Mouse (Mus musculus): ENCODE measurements at regions not wholly inside any gene's neighbourhood (a gene's known extent, or its start where the extent isn't known, plus 50 kb on each side); places are given as distances from the start of the nearest gene placed in this dataset.
A peak's percentile ranks its signal among the peaks of the same experiment; 100 is the strongest.

- Histone ChIP-seq H3K4me2 (ENCODE audit: low read length) (no peak overlapping the region), H3K4me3 (replicated peaks; ENCODE audit: low read depth, low read length) (no peak overlapping the region), H3K27ac (no peak overlapping the region), H3K9me3 (replicated peaks; ENCODE audit: low read length) (no peaks in the 10 kb centered on the region), H3K27me3 (ENCODE audit: insufficient read depth, low read length) (no peaks in the 10 kb centered on the region), H3K9ac (ENCODE audit: low read depth, low read length) (no peak overlapping the region), H3K4me1 (replicated peaks; ENCODE audit: insufficient read depth, low read length) (peaks cover 3% of the 10 kb centered on the region; the same call in 1 of the 2 replicates), H3K36me3 (ENCODE audit: insufficient read depth, low read length) (no peaks in the 10 kb centered on the region)
- ATAC-seq (replicated peaks; ENCODE audit: low FRiP score, low read depth) (no peak), DNase-seq (ENCODE audit: low spot score) (no peak)
- no peak for TF ChIP-seq CTCF (IDR thresholded peaks at IDR 0.05; ENCODE audit: low read depth)
- WGBS = 88% methylated on average over 3 of the region's 3 CpGs
Observed at GRCm38 (mm10) chr16:29799893-29800292, 220.8 kb downstream of the Opa1 start.

GRCm38 (mm10) chr16:29800457-29800856 lies 221.3 kb downstream of the Opa1 start:
- Histone ChIP-seq H3K4me2 (ENCODE audit: low read length) (no peak overlapping the region), H3K9me3 (replicated peaks; ENCODE audit: low read length) (no peaks in the 10 kb centered on the region), H3K27ac (no peak overlapping the region), H3K4me1 (replicated peaks; ENCODE audit: insufficient read depth, low read length) (peaks cover 3% of the 10 kb centered on the region; the same call in 1 of the 2 replicates), H3K4me3 (replicated peaks; ENCODE audit: low read depth, low read length) (no peak overlapping the region), H3K27me3 (ENCODE audit: insufficient read depth, low read length) (no peaks in the 10 kb centered on the region), H3K9ac (ENCODE audit: low read depth, low read length) (no peak overlapping the region), H3K36me3 (ENCODE audit: insufficient read depth, low read length) (no peaks in the 10 kb centered on the region)
- ATAC-seq (replicated peaks; ENCODE audit: low FRiP score, low read depth) (no peak), DNase-seq (ENCODE audit: low spot score) (no peak)
- 36% methylated on average over 2 of the region's 2 CpGs for WGBS
- no peak for TF ChIP-seq CTCF (IDR thresholded peaks at IDR 0.05; ENCODE audit: low read depth)

- H3K36me3 ChIP-seq (ENCODE audit: insufficient read depth, low read length) = no peaks in the 10 kb centered on the region
- no peak overlapping the region for H3K9ac ChIP-seq (ENCODE audit: low read depth, low read length)
- no peak overlapping the region for H3K4me3 ChIP-seq (replicated peaks; ENCODE audit: low read depth, low read length)
- no peaks in the 10 kb centered on the region for H3K27me3 ChIP-seq (ENCODE audit: insufficient read depth, low read length)
- DNase-seq (ENCODE audit: low spot score) (no peak), ATAC-seq (replicated peaks; ENCODE audit: low FRiP score, low read depth) (no peak)
- no peak for TF ChIP-seq CTCF (IDR thresholded peaks at IDR 0.05; ENCODE audit: low read depth)
- no peaks in the 10 kb centered on the region for H3K9me3 ChIP-seq (replicated peaks; ENCODE audit: low read length)
- H3K4me2 ChIP-seq (ENCODE audit: low read length) = no peak overlapping the region
- H3K27ac ChIP-seq = no peak overlapping the region
- WGBS = 78% methylated on average over 7 of the region's 7 CpGs
- peaks cover 3% of the 10 kb centered on the region; the same call in 1 of the 2 replicates for H3K4me1 ChIP-seq (replicated peaks; ENCODE audit: insufficient read depth, low read length)
Observed at GRCm38 (mm10) chr16:29802085-29802484, 223.0 kb downstream of the Opa1 start.

DNA sequence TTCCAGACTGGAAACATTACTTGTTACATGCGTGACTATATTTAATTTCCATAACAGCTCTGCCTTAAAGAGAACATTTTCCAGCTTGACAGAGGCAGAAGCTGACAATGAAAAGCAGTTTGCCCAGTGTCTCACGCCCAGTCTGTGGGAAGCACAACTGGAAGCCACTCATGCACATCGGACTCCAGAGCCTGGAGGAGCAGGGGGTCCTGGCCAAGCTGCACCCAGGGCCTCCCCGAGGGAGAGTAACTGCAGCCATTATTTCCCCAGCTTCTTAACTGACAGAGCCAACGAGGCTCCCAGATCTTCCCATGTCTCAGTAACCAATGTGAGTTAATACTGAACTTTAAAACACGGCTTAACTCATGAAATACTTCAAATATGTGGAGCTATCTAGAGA lies 223.5 kb downstream of the Opa1 start:
- Histone ChIP-seq H3K36me3 (ENCODE audit: insufficient read depth, low read length) (no peaks in the 10 kb centered on the region), H3K9ac (ENCODE audit: low read depth, low read length) (no peak overlapping the region), H3K27ac (no peak overlapping the region), H3K4me3 (replicated peaks; ENCODE audit: low read depth, low read length) (no peak overlapping the region), H3K4me2 (ENCODE audit: low read length) (no peak overlapping the region), H3K27me3 (ENCODE audit: insufficient read depth, low read length) (no peaks in the 10 kb centered on the region), H3K4me1 (replicated peaks; ENCODE audit: insufficient read depth, low read length) (peaks cover 3% of the 10 kb centered on the region; the same call in 1 of the 2 replicates), H3K9me3 (replicated peaks; ENCODE audit: low read length) (no peaks in the 10 kb centered on the region)
- no peak for ATAC-seq (replicated peaks; ENCODE audit: low FRiP score, low read depth)
- no peak for TF ChIP-seq CTCF (IDR thresholded peaks at IDR 0.05; ENCODE audit: low read depth)
- peak; percentile 46 for DNase-seq (ENCODE audit: low spot score)
- WGBS = 36% methylated on average over 6 of the region's 6 CpGs

DNA sequence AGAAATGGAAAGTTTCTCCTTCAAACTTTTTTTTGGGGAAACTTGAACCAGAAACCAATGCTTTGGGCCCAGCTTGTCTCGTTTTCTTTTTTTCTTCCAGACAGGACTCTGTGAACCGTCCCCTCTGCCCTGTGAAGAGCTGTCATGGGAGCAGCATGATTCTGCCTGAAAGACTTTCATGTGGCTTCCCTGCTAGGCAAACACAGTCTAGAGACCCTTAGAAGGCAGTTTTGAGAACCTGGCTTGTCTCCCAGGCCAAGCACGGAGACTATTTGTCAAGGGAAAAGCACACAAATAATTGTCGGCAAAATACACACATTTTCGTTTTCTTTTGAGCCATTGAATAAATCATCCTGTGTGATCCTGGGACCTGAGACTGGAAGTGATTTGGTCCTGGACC lies 228.7 kb downstream of the Opa1 start:
- no peak for TF ChIP-seq CTCF (IDR thresholded peaks at IDR 0.05; ENCODE audit: low read depth)
- ATAC-seq (replicated peaks; ENCODE audit: low FRiP score, low read depth) = no peak
- no peak overlapping the region for H3K4me3 ChIP-seq (replicated peaks; ENCODE audit: low read depth, low read length)
- no peaks in the 10 kb centered on the region for H3K27me3 ChIP-seq (ENCODE audit: insufficient read depth, low read length)
- no peaks in the 10 kb centered on the region for H3K4me1 ChIP-seq (replicated peaks; ENCODE audit: insufficient read depth, low read length)
- no peak overlapping the region for H3K9ac ChIP-seq (ENCODE audit: low read depth, low read length)
- no peaks in the 10 kb centered on the region for H3K9me3 ChIP-seq (replicated peaks; ENCODE audit: low read length)
- DNase-seq (ENCODE audit: low spot score) = peak; percentile 40
- H3K36me3 ChIP-seq (ENCODE audit: insufficient read depth, low read length) = no peaks in the 10 kb centered on the region
- H3K4me2 ChIP-seq (ENCODE audit: low read length) = no peak overlapping the region
- WGBS = 36% methylated on average over 5 of the region's 5 CpGs
- H3K27ac ChIP-seq = no peak overlapping the region

DNA sequence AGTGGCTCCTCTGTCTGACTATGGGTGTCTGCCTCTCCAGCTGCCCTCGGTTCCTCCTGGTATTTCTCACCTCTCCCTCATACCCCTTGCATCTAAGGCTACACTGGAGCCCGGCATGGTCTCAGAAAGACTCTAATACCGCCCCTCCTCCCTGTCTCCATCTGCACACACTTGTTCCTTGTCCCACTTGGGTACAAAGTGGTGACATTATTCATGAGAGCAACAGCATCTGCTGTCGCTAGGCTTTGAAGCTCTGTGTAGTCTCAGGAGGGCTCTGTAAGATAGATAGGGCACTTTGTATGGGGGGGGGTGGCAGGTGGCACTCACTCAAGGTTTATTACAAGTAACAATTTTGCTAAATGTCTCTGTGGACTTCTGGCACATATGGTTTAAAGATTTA lies 229.7 kb downstream of the Opa1 start:
- WGBS = 79% methylated on average over 4 of the region's 4 CpGs
- Histone ChIP-seq H3K27me3 (ENCODE audit: insufficient read depth, low read length) (no peaks in the 10 kb centered on the region), H3K27ac (no peak overlapping the region)

DNA sequence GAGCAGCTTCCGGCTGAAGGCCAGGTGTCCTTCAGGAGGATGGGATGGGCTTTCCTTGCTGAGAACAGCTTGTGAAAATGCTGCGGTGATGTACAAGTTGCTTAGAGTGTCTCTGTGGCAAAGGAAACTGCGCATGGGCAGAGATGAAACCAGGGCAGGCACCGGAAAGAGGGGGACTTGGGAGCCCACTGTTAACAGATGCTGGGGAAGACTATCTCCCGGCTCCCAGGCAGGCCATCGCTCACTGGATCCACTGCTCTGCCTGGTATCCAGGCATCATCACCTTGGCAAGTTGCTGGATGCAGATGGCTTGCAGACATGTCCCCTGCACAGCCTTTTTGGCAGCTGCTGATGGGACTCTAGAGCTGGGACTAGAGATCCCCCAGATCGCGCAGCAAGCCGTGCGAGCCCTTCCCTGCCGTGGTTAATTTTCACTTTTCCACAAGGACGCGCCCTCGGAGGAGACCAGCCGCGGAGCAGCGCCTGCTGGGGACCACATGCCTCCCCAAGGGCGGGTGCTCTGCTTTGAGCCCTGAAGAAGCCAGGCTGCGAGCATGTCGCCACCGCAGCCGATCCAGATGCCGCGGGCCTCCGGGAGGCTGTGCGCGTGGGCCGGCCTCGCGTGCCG lies 234.4 kb downstream of the Opa1 start:
- no peak for TF ChIP-seq CTCF (IDR thresholded peaks at IDR 0.05; ENCODE audit: low read depth)
- Histone ChIP-seq H3K4me1 (replicated peaks; ENCODE audit: insufficient read depth, low read length) (0 out of 2 replicates have a peak, but pooled peaks cover 12% of the 10 kb centered on the region), H3K27ac (peak overlapping the region; percentile 58), H3K9ac (ENCODE audit: low read depth, low read length) (peak overlapping the region; percentile 62), H3K27me3 (ENCODE audit: insufficient read depth, low read length) (no peaks in the 10 kb centered on the region), H3K36me3 (ENCODE audit: insufficient read depth, low read length) (no peaks in the 10 kb centered on the region), H3K4me2 (ENCODE audit: low read length) (peak overlapping the region; percentile 86), H3K4me3 (replicated peaks; ENCODE audit: low read depth, low read length) (peak overlapping the region; percentile 40), H3K9me3 (replicated peaks; ENCODE audit: low read length) (no peaks in the 10 kb centered on the region)
- ATAC-seq (replicated peaks; ENCODE audit: low FRiP score, low read depth) (peak; percentile 61), DNase-seq (ENCODE audit: low spot score) (peak; percentile 55)
- WGBS = 4% methylated on average over 31 of the region's 31 CpGs

More for the DNA sequence above, 229.7 kb downstream of the Opa1 start:
- Histone ChIP-seq H3K36me3 (ENCODE audit: insufficient read depth, low read length) (no peaks in the 10 kb centered on the region), H3K9ac (ENCODE audit: low read depth, low read length) (no peak overlapping the region), H3K4me2 (ENCODE audit: low read length) (no peak overlapping the region), H3K4me1 (replicated peaks; ENCODE audit: insufficient read depth, low read length) (0 out of 2 replicates have a peak, but pooled peaks cover 8% of the 10 kb centered on the region), H3K4me3 (replicated peaks; ENCODE audit: low read depth, low read length) (no peak overlapping the region), H3K9me3 (replicated peaks; ENCODE audit: low read length) (no peaks in the 10 kb centered on the region)
- DNase-seq (ENCODE audit: low spot score) = no peak
- TF ChIP-seq CTCF (IDR thresholded peaks at IDR 0.05; ENCODE audit: low read depth) = no peak
- ATAC-seq (replicated peaks; ENCODE audit: low FRiP score, low read depth) = no peak

Measured in kidney, postnatal 0 days (tissue).